Mouse (Mus musculus): ENCODE results near the gene Mroh2a.

Mroh2a gene

DNA sequence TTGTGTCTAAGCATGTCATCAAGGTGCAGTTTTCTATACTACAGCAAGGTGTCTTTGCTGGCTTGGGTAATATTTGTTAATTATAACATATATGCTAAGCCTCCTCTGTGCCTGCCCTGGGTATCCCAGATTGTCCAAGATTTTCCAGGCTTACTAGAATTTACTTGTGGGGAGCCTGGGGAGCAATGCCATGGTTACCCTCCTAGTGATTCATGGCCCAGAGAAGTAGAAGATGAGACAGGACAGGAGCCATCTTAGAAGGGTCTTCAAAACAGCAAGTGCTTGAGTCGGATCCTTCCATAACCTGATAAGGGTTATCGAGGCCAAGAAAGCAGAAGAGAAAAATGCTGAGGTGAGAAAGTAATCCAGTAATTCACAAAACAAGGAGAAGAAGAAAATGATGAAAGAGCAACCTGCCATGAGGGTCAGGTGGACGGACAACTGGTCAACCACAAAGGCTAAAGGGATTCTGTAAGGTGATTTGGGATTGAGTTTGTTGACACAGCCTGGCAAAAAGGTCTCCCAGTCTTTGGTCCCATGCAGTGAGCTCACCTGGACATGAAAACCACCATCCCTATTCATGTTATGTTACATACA, 64.7 kb downstream of the Mroh2a start:
- peak; percentile 5 to 15 for DNase-seq (ENCODE audit: low spot score in 2 of 2)

DNA sequence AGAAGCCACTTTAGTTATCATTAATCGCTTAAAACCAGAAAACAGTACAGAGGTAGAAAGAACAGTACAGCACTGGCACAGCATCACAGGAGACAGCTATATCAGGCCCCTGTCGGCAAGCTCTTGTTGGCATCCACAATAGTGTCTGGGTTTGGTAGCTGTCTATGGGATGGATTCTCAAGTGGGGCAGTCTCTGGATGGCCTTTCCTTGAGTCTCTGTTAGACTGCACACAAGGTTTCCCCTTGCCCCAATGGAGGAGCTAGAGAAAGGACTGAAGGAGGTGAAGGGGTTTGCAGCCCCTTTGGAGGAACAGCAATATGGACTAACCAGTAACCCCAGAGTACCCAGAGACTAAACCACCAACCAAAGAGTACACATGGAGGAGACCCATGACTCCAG, 65.3 kb downstream of the Mroh2a start:
- DNase-seq (ENCODE audit: low spot score in 2 of 2) = peak in 1 of 2 experiments; percentile 10

DNA sequence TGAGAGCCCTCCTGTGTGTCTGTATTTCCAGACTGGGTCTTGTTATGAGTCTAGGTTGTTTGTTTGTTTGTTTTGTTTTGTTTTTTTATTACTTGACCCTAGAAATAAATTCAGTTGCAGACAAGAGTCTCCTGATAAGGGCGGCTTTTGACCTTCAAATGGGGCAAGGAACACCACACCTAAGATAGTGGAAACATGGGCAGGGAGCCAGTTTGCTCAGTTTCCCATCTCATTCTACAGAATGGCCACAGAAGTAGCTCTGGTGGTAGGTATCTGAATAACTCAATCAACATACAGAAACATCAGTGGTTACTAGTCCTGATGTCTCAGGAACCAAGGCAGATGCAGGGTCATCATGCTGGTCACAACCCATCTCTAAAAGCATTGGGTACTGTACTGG, 67.9 kb downstream of the Mroh2a start:
- DNase-seq (ENCODE audit: low spot score in 2 of 2) = no peak

DNA sequence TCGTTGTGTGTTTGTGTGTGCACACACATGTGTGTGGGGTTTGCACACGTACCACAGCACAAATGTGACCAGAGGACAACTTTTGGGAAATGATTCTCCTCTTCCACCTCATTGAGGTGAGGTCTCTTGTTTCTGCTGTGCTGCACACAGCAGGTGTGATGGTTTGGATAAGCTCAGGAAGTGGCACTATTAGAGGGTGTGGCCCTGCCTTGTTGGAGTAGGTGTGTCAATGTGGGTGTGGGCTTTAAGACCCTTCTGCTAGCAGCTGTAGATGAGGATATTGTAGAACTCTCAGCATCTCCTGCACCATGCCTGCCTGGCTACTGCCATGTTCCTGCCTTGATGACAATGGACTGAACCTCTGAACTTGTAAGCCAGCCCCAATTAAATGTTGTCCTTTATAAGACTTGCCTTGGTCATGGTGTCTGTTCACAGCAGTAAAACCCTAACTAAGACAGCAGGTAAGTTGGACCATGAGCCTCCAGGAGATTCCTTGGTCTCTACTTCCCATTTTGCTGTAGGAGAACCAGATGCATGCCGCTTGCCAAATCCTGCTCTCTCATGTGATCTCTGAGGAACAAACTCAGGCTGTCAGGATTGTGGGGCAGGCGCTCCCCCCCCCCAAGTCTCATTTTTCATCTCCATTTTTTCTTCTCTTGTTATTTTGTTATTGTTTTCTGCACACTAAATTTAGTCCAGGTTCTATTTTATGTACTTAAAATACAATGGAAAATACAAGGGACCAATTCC, 69.6 kb downstream of the Mroh2a start:
- peak in 1 of 2 experiments; percentile 14 for DNase-seq (ENCODE audit: low spot score in 2 of 2)

DNA sequence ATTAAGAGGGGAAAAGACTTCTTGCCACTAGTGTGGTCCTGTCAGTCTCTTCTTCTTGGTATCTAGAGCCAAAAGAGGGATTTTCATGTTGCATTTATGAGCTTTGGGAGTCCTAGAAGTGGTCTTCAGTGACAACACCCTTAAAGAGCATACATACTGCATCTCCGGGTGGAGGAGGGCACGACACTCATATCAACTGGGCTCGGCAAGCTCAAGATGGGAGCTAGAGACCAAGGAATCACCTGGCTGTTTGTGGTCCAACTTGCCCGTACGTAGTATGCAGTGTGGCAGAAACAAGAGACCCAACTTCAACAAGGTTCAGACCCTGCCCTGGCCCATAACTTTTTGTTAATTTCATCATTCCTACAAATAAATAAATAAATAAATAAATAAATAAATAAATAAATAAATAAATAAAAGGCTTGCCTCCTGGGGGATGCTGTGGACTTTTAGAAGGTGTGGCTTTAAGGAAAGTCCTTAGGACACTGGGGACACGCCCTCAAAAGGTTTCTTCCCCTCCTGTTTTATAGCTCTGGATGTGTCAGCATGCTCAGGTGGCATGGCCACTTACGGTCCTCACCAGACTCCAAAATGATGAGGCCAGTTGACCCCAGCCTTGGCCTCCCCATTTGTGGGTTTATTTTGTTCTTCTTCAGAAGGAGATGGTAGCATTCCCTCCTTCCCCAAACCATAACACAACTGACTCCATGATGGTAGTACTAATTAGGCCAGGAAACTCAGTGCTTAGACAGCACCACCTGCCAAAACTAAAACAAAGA, 70.9 kb downstream of the Mroh2a start:
- no peak for DNase-seq (ENCODE audit: low spot score in 2 of 2)

DNA sequence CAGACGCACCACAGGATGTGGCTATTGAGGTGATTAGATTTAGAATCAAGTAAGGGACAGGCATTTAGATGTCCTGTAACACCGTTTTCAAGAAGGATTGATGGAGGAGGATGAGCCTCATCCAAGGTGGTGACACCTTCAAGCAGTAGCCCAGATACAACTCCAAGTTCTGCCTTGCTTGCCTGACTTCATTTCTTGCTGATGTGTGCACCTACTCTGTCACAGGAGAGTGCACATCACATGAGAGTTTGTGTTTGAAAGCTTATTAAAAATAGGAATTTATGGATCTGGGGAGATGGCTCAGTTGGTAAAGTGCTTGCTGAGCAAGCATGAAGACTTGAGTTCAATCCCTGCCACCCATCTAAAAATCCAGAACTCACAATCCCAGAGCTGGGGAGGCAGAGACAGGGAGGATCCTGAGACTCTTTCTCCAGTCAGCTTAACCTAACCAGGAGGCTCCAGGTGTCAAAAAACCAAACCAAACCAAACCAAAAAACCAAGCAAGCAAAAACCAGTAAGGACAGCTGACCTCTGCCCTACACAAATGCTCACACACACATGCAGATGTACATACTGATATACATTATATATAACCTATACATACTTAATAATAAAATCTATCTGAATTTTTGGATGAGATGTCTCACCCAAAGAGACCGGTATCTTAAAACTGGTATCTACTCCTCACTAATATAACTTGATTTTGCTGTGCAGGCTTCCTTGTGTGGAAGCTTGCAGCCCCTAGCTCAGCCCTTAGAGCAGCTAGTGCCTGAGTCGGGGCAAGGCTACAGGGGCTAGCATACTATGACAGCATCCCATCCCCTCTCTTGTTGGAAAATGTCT, 72.1 kb downstream of the Mroh2a start:
- DNase-seq (ENCODE audit: low spot score in 2 of 2) = no peak

DNA sequence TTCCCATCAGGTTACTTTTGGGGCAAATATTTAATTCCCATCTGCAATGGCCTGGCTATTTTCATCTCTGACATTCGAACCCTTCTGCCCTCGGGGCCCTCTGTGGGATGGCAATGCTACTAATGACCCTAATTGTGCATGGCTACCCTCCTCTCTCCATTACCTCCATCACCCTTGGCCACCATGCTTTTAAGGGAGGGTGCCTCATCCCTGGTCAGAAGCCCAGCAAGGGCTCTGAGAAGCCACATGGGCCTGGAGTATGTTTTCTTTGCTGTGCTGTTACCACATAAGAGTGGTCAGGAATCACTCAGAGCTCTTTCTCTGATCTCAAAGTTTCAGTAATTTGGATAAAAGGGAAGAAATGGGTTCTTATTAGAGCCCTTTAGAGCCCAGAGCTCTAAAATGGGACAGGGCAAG, 72.8 kb downstream of the Mroh2a start:
- no peak for DNase-seq (ENCODE audit: low spot score in 2 of 2)

DNA sequence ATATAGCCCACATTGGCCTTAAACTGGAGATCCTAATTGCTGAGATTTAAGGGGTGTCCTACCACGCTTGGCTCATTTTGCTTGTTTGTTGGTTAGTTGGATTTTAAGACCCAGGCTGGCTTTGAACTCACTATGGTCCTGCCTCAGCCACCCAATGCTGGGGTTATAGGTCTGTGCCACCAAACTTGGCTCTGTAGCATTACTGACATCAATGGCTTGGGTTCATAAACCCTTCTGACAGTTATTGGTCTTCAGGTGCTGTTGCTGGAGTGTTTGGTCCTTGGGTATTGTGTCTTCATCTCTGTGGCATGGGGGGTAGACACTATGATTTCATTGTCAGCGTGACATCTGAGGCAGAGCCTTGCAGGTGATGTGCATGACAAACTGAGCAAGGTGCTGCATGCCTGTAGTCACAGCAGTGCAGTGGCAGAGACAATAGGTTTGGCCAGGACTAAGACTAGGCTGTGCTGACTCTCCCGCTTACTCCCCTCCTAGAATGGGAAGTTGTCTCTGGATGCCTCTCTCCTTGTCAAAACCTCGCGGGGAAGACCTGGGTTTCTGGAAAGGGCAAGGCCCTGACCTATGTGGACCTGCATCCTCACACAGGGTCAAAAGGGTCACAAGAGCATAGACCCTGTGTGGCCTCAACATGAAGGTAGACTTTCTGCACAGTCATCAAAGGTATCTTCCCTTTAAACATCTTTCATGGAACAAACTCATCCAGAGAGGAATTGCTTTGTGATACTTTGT, 73.7 kb downstream of the Mroh2a start:
- no peak for DNase-seq (ENCODE audit: low spot score in 2 of 2)

DNA sequence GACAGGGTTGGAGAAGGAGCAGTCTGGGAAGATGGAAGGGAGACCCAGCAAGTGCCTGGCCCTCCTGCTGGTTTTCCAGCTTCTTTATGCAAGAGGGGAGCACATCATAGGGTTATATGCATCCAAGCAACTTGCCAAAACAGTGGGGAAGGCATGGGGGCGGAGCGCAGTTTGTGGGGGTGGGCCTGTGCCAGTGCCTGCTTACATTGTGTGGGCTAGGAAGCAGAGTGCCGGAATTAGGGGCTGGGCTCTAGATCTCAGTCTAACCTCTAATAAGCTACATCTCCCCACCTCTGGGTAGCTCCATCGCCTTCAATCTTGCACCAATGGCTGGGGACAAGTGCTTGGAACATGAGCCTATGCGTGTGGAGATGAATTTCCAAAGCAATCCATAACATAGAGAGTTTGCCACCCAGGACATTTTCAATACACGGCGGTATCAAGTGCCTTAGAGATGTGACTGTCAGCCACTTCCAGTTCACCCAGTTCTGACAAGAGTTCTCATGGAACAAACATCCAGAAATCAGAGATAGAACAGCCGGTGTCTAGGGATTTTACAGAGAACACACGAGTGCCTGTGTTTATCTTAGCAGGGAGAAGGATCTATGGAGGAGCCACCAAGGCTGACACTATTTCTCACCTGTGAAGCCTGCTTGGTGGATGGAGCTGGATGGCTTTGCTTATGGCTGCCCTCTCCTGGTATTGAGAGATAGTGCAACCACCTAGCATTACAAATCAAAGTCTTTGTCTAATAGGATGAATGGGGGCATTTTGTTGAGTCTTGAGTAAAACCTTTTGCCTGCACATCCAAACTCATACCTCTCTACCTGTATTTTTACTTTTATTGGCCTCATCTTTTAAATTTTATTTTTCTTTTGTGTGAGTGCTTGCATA, 74.6 kb downstream of the Mroh2a start:
- no peak for DNase-seq (ENCODE audit: low spot score in 2 of 2)

DNA sequence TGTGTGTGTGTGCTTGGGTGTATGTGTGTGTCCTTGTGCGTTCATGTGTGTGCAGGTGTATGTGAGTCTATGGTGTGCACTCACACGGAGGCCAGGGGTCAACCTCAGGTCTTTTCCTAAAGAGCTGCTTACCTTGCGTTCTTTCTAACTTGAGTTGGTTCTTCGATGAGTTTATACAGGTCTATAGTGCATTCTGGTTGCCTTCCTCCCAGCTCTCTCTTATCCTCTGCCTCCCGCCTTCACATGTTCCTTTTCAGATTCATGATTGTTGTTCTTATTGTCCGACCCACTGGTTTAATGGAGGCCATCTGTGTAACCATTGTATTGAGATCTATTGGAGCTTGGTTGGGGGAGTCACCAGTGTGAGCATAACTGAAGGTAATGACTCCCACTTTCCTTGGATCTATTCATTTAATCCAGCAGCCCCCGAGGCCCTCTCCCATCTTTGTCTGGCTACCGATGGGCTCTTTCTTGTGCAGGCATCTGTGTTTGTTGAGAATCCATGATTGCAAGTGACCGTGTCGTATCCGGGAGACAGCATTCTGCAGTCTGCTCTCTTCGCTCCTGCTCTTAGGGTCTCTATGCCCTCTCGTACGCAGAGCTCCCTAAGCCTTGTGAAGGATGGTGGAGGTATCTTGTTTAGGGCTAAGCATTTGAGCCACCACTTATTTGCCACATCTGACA, 75.4 kb downstream of the Mroh2a start:
- DNase-seq (ENCODE audit: low spot score in 2 of 2) = no peak

DNA sequence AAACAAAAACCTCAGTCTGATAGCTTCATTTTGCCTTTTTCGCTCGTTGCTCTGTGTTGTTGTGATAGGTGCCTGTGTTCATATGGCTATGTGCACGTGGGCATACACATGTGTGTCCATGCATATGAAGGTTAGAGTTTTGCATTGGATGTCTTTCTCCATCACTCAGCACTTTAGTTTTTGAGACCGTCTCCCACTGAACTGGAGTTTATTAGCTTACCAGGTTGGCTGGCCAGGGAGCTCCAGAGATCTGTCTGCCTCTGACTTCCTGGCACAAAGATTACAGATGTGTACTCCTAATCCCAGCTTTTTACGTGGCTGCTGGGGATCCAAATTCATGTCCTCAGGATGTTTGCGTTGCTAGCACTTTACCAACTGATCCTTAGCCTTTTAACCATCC, 77.0 kb downstream of the Mroh2a start:
- DNase-seq (ENCODE audit: low spot score in 2 of 2) = no peak

DNA sequence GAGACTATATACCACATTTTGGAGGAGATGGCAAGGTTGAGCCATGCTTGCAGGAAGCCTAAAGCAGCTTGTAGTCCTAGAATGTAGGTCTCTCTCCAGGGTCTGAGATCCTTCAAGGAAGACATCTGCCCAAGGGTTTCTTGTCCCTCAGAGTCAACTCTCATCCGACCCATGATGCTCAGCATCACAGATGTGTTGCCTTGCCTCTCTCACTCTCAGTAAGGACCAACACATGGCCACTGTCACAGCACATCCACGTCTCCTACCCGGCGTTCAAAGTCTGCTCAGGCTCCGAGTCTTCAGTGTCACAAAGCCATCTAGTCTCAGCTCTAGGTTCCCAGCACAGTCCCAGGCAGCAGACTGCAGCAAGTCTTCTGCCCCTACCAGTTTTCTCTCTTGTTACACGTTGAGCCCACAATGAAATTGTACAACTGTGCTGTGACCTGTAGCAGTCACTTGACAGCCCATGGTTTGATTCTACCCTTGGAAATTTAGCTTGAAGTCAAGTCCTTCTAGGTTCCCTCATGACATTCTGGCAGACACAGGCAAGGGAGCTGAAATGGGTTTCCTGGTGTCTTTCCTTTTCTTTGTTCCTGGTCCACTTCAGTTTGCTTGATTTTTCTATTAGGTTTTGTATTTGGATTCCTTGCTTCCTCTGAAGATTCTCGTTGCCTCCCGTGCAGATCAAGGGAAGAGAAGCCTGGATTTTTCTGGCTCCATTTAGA, 77.6 kb downstream of the Mroh2a start:
- no peak for DNase-seq (ENCODE audit: low spot score in 2 of 2)

DNA sequence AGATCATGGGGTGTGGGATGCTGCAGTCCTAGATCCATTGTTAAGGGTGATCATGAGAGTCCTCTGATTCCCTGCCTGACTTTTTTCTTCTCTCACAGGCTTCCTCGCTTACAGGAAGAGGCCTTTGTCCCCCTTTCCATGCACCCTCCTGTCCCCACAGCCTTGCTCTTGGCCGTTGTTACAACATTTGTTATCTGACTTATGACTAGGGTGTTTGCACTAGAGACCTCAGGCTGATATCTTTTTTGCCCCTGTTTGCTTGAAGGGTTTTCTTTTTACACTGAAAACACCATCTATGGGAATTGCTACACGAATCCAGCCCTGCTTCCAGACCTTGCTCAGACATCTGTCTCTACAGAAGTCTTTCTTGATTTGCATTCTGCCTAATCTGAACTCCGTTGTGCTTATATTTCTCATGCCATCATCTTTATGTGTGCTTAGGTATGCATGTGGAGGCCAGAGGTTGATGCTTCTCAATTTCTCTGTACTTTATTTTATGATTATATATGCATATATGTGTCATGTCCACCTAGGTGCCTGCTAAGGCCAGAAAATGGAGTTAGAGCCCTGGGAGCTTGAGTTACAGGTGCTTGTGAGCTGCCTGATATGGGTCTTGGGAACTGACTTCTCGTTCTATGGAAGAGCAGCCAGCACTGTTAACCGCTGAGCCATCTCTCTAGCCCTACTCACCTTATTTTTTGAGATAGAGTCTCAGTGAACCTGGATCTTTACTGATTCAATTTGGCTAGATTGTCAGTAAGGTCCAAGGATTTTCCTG, 78.4 kb downstream of the Mroh2a start:
- no peak for DNase-seq (ENCODE audit: low spot score in 2 of 2)

DNA sequence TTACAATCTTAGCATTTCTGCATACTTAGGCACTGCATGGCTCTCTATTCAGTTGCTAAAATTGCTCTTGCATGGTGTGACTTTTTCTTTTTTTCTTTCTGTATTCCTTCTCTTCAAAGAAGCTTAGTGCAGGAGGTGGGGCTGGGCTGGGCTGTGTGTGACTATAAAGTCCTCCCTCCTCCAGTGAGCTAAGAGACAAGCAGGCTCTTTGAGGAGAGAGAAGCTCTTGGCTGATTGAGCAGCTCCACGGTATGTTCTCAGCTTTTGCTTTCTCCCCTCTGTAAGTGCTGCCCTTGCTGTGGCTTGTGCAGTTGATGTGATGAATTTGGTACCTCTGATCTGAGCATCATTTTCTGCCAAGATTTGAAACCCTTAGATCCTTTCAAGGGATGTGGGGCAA, 79.8 kb downstream of the Mroh2a start:
- DNase-seq (ENCODE audit: low spot score in 2 of 2) = no peak

DNA sequence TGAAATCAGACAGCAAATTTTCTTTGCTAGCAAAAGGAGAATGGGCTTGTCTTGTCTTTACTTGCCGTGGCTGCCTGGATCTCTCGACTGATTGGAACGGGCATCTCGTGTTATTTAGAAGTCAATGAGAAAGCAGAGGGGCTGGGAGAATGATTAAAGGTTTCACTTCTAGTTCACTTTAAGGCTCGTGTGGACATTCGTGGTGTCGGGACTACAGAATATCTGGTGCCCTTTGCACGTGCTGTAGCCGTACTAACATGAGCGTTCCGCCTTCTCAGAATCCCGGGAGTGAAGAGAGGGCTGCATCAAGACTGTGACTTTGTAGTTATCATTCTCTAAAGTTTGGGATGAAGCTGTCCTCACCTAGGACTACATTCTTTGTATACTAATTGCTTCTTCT, 80.4 kb downstream of the Mroh2a start:
- no peak for DNase-seq (ENCODE audit: low spot score in 2 of 2)

DNA sequence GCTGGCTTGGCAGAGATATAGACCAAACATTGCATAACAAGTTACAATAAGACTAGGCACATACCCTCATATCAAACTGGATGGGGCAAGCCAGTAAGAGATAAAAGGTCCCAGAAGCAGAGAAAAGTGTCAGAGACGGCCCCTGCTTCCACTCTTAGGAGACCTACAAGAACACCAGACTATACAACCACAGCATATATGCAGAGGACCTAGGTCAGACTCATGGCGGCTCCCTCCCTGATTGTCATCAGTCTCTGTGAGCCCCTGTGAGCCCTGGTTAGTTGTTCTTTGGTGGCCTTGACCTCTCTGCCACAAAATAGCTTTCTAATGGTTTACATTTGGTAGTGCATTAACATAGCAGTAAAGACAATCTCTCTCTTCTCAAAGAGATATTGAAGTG, 82.2 kb downstream of the Mroh2a start:
- DNase-seq (ENCODE audit: low spot score in 2 of 2) = no peak

DNA sequence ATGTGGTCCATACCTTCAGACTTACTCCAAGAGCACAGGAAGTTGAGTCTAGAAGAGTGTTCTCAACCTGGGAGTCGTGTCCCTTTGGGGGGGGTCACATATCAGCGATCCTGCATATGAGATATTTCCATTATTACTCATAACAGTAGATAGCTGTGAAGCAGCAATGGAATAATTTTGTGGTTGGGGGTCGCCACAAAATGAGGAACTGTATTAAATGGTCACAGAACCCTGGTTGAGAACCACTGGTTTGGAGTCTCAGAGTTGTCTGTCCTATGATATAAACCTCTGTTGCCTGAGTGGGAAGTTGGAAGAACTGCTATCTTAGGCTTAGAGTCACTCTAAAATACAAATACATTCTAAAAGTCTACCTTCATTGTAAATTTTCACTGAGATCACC, 83.1 kb downstream of the Mroh2a start:
- no peak for DNase-seq (ENCODE audit: low spot score in 2 of 2)

DNA sequence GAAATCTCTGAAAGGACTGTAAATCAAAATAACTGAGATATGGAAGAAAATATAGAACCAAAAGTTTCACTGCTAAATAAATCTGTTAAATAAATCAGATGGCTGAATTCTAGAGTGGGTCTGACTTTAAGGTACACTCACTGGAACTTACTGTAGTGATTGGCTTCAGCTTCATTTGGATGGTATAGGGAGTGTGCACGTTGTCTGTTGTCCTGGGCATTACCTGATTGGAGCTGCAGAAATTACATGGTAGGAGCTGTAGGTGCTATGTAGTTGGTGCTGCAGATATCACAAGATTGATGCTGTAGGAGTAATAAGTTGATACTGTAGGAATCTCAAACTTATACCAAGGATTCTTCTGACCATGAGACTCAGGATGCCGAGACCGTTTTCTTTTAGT, 83.6 kb downstream of the Mroh2a start:
- DNase-seq (ENCODE audit: low spot score in 2 of 2) = no peak
